Mouse (Mus musculus): ENCODE data around the gene Slc1a1. TPM values are rescaled to one million over a fixed set of nuclear protein-coding genes. Genes with fewer than 3 reads are reported as not detected.

Slc1a1 gene
- polyA plus RNA-seq, 1 experiment from 2014 or later: 0.08 TPM

Other genes starting within 250 kb of the Slc1a1 start
- gene Glis3, start 155.0 kb upstream of the Slc1a1 start, polyA plus RNA-seq (2015; fragmentation: Nextera tagmentation; extraction: Ambion mirVana): 0.15 and 0.45 TPM in 2 replicates
- 2.0 and 2.3 TPM in 2 replicates for gene Plpp6, start 128.9 kb downstream of the Slc1a1 start, polyA plus RNA-seq (2015; fragmentation: Nextera tagmentation; extraction: Ambion mirVana)
- gene 4430402I18Rik, start 132.8 kb downstream of the Slc1a1 start, polyA plus RNA-seq (2015; fragmentation: Nextera tagmentation; extraction: Ambion mirVana): 2.2 and 2.5 TPM in 2 replicates
- 9.3 TPM in 2 replicates for gene Cdc37l1, start 155.3 kb downstream of the Slc1a1 start, polyA plus RNA-seq (2015; fragmentation: Nextera tagmentation; extraction: Ambion mirVana)
- gene Ak3, start 212.9 kb downstream of the Slc1a1 start, polyA plus RNA-seq (2015; fragmentation: Nextera tagmentation; extraction: Ambion mirVana): 44.9 and 45.7 TPM in 2 replicates